Mouse (Mus musculus): Measurements from ENCODE around the gene Med25.

The Med25 gene

GRCm38 (mm10) chr7:44862434-44862833 is 30.1 kb downstream of the Med25 start:
- DNase-seq = no peak

DNA sequence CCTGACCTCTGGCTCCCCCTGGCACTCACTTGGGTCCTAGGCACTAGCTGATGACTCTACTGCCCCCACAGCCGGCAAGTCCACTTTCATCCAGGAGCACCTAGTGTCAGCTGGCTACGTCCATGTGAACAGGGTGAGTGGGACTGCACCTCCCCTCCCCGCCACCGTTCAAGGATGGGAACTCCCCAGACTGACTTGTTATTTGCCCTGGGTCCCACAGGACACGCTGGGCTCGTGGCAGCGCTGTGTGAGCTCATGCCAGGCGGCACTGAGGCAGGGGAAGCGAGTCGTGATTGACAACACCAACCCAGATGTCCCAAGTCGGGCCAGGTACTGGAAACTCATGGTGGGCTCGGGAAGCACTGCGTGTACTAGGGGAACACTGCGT is 31.1 kb downstream of the Med25 start:
- DNase-seq = no peak

- peak; percentile 71 to 79 for DNase-seq
Measured at GRCm38 (mm10) chr7:44860576-44861428, 31.7 kb downstream of the Med25 start.

- DNase-seq = no peak
Measured at GRCm38 (mm10) chr7:44859896-44860295, 32.6 kb downstream of the Med25 start.

DNA sequence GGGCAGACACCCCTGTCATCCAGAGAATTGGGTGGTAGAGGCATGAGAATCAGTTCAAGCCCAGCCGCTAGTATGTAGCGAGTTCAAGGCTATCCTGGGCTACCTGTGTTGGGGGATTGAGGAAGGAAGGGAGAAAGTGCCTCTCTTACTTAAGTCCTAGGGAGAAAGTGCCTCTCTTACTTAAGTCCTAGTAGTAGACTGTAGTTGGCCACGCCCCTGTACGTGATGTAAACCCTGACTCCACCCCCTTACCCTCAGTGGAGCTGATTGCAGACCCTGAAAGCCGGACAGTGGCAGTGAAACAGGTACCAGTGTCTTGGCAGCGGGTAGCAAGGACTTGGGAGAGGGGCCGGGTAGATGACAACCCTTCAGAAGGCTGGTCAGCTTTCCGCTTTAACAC is 34.6 kb downstream of the Med25 start:
- DNase-seq = peak; percentile 56 to 61

DNA sequence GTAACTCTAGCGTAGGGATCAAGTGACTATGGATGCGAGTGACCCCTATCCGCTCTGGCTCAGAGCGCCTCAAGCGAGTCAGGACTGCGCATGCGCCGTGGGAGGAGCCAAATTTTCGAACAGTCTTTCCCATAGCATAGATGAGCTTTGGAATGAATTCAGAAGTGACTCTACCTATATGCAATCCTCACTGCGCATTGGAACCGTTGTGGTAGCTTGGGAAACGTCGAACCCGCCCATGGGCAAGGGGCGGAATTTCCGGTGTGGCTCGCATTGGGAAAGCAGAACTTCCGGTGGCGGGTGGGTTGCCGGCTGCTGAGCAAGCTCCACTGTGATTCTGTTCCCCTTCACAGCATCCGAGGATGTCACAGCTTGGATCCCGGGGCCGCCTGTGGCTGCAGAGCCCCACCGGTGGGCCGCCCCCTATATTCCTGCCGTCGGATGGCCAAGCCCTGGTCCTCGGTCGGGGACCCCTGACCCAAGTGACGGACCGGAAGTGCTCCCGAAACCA is 35.4 kb downstream of the Med25 start, which contains the start of gene Pnkp:
Gene Pnkp (plus strand): TSS at position 98 of the 511 bp plus-strand sequence.
- DNase-seq = peak; percentile 86 to 90

DNA sequence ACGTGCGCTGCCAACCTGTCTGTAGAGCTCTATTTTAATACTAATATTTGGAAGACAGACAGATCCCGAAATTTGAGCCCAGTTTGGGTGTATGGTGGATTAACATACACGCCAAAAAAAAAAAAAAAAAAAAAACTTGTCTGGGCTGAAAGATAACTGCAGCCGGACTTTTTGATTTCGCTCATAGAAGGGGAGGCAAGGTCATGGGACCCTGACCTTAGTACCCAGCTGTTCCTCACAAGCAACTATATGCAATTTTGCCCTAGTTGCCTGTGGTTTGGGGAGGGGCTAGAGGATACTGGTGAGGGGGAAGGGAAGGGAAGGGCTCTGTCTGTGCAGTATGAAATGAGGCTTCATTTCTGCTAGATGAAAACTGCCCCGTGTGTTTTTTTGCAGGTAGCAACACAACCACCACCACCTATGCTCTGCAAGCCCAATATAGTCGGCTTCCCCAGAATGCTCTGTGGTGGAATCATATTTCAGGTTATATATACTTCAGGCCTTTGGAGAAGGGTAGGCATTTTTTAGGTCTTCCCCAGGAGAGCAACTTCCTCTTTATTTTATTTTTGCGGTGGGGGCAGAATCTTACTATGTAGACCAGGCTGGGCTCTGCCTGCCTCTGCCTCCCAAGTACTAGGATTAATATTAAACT is 36.1 kb downstream of the Med25 start:
- no peak for DNase-seq

DNA sequence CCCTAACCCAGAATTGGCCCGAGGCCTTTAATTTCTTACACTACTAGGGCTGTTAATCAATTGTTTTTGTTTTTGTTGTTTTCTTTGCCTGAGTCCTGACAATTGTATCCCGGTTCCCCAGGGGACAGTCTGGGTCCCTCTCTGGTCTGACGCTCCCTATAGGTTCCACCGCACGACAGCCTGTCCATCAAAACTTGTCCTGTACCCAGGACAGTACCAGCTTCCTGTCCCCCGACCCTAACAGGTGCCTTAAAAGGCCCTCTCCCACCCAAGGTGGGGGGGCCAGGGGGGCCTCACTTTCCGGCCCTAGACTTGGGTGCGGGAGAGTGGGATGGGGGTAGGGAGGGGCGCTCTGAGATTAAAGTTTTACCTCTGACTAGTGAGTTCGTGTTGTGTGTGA is 37.5 kb downstream of the Med25 start:
- DNase-seq = peak in 1 of 2 experiments; percentile 57

GRCm38 (mm10) chr7:44854356-44855031 is 38.0 kb downstream of the Med25 start:
- DNase-seq = peak; percentile 92 to 98

DNA sequence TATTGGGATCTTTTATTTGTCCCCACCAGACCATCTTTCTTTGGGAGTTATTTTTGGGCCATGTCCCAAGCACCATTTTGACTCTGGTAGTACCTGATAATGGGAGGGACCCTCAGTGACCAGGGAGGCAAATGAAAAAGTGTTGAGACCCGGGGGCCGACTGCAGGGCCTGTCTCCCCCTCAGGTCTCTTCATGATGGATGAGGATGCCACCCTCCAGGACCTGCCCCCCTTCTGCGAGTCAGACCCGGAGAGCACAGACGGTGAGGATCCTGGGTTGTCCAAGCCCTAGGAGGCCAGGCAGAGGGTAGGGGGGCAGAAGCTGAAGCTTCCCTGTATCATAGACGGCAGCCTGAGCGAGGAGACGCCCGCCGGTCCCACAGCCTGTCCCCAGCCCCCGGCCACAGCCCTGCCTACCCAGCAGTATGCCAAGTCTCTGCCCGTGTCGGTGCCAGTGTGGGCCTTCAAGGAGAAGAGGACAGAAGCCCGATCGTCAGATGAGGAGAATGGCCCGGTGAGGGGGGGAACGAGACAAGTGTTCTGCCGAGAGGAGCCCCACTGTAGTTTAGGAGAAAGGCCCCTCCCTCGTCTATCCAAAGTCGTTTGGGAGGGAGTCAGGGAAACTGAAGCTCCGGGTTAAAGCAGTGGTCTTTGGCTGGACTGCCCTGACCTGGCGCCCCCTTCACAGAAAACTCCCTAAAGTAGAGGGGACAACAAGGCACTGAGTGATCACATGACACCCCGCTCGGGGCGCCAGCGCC is 38.7 kb downstream of the Med25 start:
- peak in 1 of 2 experiments; percentile 63 for DNase-seq

- DNase-seq = no peak
Measured at GRCm38 (mm10) chr7:44853065-44853464, 39.4 kb downstream of the Med25 start.

DNA sequence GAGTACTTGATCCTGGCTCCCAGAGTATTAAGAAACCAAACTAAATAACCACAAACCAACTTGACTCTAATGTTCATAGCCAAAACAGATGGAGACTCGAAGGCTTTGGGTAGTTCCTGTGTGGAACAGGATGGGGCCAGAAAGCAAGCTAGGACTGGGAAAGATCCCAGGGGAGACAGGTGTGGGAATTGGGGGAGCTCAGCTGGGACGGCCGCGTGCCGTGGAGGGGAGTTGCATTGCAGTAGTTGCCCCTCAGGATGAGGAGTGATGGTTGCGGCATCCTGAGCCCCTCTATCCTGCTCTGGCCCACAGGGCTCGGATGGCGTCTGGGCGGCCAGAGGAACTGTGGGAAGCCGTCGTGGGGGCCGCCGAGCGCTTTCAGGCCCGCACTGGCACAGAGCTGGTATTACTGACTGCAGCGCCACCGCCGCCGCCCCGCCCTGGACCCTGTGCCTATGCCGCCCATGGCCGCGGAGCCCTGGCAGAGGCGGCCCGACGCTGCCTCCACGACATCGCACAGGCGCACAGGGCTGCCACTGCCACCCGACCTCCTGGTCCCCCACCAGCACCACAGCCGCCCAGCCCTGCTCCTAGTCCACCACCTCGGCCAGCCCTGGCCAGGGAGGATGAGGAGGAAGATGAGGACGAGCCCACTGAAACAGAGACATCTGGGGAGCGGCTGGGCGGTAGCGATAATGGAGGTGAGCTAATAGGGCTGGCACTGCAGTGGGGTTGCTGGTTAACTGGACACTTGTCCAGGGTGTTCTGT is 40.1 kb downstream of the Med25 start:
- DNase-seq = no peak

- no peak for DNase-seq
Measured at GRCm38 (mm10) chr7:44851625-44852234, 40.8 kb downstream of the Med25 start.

GRCm38 (mm10) chr7:44850789-44851624 is 41.5 kb downstream of the Med25 start:
- DNase-seq = no peak

- DNase-seq = peak; percentile 86 to 92
Measured at GRCm38 (mm10) chr7:44850146-44850545, 42.4 kb downstream of the Med25 start.

GRCm38 (mm10) chr7:44849416-44850111 is 42.9 kb downstream of the Med25 start:
- peak; percentile 93 to 96 for DNase-seq

GRCm38 (mm10) chr7:44848561-44849415 is 43.7 kb downstream of the Med25 start, which contains the start of the genes Akt1s1 and Tbc1d17:
TSS of gene Akt1s1 (plus strand) at chr7:44848991.
TSS of gene Tbc1d17 (minus strand) at chr7:44849079.
- peak; percentile 98 to 99 for DNase-seq

DNA sequence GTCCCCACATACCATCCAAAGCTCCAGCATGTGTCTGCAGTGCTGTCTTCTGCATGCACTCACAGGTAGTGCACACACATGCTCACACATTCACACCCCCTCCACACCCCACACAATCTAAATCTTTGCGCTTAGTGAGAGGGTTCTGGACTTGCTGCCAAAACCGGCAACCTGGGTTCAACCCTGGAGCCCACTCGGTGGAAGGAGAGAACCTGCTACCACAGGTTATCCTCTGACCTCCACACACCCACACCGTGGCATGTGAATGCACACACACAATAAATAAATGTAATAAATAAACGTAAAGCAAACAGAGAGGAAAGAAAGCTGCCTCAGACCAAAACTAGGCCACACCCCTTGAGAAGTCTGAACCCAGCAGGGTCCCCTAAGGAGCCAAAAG is 44.7 kb downstream of the Med25 start:
- no peak for DNase-seq

Data from kidney, postnatal 25 days (tissue).